Mouse (Mus musculus) kidney, embryonic 15.5 days (tissue): Measurements from ENCODE around the gene Hira. TPM values are rescaled to one million over a fixed set of nuclear protein-coding genes. Genes with fewer than 3 reads are reported as not detected.
"Not testable (repeated sequence)": the region's sequence is repeated elsewhere in the genome, so short reads cannot be mapped to it uniquely, and the experiment has no call there.

Experiments
- ATAC-seq: fragments of 200-750 bp; cut with Nextera tagmentation; replicated peaks from 2 replicates; pipeline ENCODE4 v1.8.0; 2017; ENCODE audit warnings: moderate TSS enrichment; ENCODE audit not compliant: low FRiP score
- H3K27ac ChIP-seq: fragments of 300-500 bp; sonication (generic); 2 replicates; pipeline ENCODE4 v1.5.1; 2015; ENCODE audit warnings: mild to moderate bottlenecking, inconsistent platforms
- H3K27me3 ChIP-seq: fragments of 300-500 bp; sonication (generic); 2 replicates; pipeline ENCODE4 v1.6.1; 2015; ENCODE audit warnings: inconsistent platforms
- H3K36me3 ChIP-seq: fragments of 300-500 bp; sonication (generic); 2 replicates; pipeline ENCODE4 v1.6.1; 2015; ENCODE audit warnings: inconsistent platforms
- H3K4me1 ChIP-seq: fragments of 300-500 bp; sonication (generic); 2 replicates; pipeline ENCODE4 v1.6.1; 2015; ENCODE audit warnings: inconsistent platforms
- H3K4me2 ChIP-seq: fragments of 300-500 bp; sonication (generic); 2 replicates; pipeline ENCODE4 v1.6.1; 2015; ENCODE audit warnings: moderate library complexity, mild to moderate bottlenecking, inconsistent platforms
- H3K4me3 ChIP-seq: fragments of 300-500 bp; sonication (generic); replicated peaks from 2 replicates; pipeline ENCODE4 v1.5.1; 2015; ENCODE audit warnings: mild to moderate bottlenecking, inconsistent platforms
- H3K9ac ChIP-seq: fragments of 300-500 bp; sonication (generic); 2 replicates; pipeline ENCODE4 v1.6.1; 2015; ENCODE audit warnings: mild to moderate bottlenecking, inconsistent platforms
- H3K9me3 ChIP-seq: fragments of 300-500 bp; sonication (generic); replicated peaks from 2 replicates; pipeline ENCODE4 v1.6.1; 2016; ENCODE audit warnings: inconsistent platforms
- WGBS: fragments of 180-500 bp; shearing (Covaris S2); methylation state at CpG from one replicate; pipeline ENCODE4 v1.1.7; 2015; ENCODE audit warnings: mixed read lengths; 5-methylcytosine and 5-hydroxymethylcytosine counted together
- polyA plus RNA-seq: library from polyadenylated mRNA; unstranded; fragments of >200 nt; fragmentation: Nextera tagmentation; extraction: Ambion mirVana; gene quantifications from 2 replicates; pipeline ENCODE4 v1.2.1, GENCODE M21; 2015

Hira gene
- polyA plus RNA-seq, 1 experiment from 2014 or later = 14.6 TPM

- Histone ChIP-seq H3K27ac (no peak overlapping the region), H3K9ac (no peak overlapping the region), H3K9me3 (no peaks in the 10 kb centered on the region), H3K4me3 (no peak overlapping the region), H3K4me1 (no peaks in the 10 kb centered on the region), H3K36me3 (peaks cover 62% of the 10 kb centered on the region), H3K27me3 (no peaks in the 10 kb centered on the region), H3K4me2 (no peak overlapping the region)
- no peak for ATAC-seq
- WGBS = 82% methylated on average over 5 of the region's 5 CpGs
These were observed 61.7 kb downstream of the Hira start for GRCm38 (mm10) chr16:18938321-18939082.

DNA sequence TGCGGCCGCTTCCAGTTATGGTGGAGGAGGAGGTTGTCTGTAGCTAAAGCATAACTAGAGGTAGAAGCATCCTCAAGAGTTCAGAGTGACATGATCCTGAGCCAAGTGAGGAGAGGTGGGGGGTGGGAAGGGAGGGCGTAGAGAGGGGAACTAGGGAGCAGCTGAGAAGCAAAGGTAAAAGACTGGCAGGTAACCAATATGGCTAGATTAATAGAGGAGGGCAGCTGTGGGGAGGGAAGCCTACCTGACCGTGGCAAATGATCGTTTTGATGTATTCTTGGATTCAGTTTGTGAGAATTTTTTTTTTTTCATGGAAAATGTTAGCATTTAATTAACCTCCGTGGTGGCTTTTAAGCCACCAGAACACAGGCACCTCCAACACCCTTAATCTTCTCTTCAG lies 67.1 kb downstream of the Hira start:
- Histone ChIP-seq H3K9me3 (no peaks in the 10 kb centered on the region), H3K4me3 (no peak overlapping the region), H3K27me3 (no peaks in the 10 kb centered on the region), H3K36me3 (peaks cover 67% of the 10 kb centered on the region), H3K4me1 (no peaks in the 10 kb centered on the region), H3K9ac (no peak overlapping the region), H3K27ac (no peak overlapping the region), H3K4me2 (no peak overlapping the region)
- no peak for ATAC-seq
- WGBS = 90% methylated on average over 6 of the region's 6 CpGs

DNA sequence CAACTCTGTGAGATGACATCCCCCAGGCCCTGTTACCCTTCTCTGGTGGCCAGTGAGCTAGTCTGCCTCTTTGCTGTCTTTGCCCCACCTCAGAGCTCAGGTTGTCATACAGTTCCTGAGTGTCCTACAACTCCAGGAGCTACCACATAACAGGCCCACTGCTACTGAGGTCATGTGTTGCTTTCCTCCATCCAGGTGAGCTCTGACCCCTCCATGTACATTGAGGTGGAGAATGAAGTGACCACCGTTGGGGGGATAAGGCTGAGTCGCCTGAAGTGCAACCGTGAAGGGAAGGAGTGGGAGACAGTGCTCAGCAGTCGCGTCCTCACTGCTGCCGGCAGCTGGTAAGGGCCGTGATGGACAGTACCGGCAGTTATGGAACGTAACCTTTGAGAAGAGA lies 72.1 kb downstream of the Hira start:
- Histone ChIP-seq H3K27ac (no peak overlapping the region), H3K36me3 (peaks cover 98% of the 10 kb centered on the region), H3K4me1 (no peaks in the 10 kb centered on the region), H3K9ac (no peak overlapping the region), H3K9me3 (no peaks in the 10 kb centered on the region), H3K4me3 (no peak overlapping the region), H3K27me3 (no peaks in the 10 kb centered on the region), H3K4me2 (no peak overlapping the region)
- no peak for ATAC-seq
- 94% methylated on average over 9 of the region's 9 CpGs for WGBS

DNA sequence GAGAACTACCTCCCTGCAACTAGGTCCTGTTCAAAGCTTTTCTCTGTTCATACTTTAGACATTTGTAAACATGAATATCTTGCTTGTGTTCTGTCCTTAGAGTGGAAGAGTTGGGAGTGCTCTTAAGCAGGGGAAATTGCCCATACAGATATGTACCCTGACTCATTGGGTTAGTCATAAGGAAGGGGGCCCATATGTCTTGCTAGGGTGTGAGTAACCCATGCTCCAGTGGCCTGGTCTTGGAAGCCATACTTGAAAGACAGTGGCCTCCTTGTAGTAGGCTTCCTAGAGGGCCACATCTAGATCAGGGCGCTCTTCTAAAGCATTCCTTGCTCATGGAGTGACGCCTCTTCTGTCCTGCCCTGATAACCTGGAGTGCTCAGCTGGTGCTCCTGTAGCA lies 73.5 kb downstream of the Hira start:
- Histone ChIP-seq H3K4me1 (no peaks in the 10 kb centered on the region), H3K4me2 (no peak overlapping the region), H3K9me3 (no peaks in the 10 kb centered on the region), H3K27ac (no peak overlapping the region), H3K36me3 (peaks cover 100% of the 10 kb centered on the region), H3K27me3 (no peaks in the 10 kb centered on the region), H3K4me3 (no peak overlapping the region), H3K9ac (no peak overlapping the region)
- WGBS = 81% methylated on average over 2 of the region's 2 CpGs
- ATAC-seq = no peak

DNA sequence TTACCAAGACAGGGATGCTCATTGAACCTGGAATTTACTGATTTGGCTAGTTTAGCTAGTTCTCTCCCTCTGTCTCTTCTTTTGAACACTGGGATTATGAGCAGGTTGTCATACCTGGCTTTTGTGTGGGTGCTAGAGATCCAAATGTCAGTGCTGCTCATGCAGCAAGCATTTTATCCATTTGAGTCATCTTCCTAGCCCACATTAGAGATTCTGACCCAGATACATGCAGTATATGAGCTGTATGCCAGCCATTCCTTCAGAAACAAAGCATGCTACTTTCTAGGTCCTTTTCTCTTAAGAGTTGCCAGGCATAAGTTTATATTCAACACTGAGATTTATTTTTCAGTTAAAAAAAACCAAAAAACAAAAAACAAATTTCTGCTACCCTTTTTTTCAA lies 76.0 kb downstream of the Hira start:
- no peak overlapping the region for H3K27ac ChIP-seq
- no peak for ATAC-seq

DNA sequence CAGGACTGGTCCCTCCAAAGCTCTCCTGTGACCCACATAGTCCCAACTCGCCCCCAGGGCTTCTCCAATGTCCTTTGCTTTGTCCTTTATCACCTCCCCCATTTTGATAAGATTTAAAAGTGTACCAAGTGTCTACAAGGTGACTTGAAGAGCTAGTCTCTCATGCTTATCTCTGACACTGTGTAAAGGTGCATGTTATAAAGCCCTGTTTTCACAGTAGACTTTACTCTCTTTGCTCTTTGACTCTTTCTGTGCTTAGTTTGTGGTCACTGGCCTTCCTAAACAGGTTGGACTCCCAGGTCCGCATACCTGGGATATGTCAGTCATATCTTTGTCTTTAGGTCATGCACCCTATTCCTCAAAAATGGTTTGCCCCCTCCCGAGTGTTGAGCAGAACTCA lies 78.2 kb downstream of the Hira start:
- Histone ChIP-seq H3K27me3 (no peaks in the 10 kb centered on the region), H3K4me3 (no peak overlapping the region), H3K36me3 (peaks cover 81% of the 10 kb centered on the region), H3K27ac (no peak overlapping the region), H3K4me1 (no peaks in the 10 kb centered on the region), H3K4me2 (no peak overlapping the region), H3K9me3 (peaks cover 3% of the 10 kb centered on the region), H3K9ac (no peak overlapping the region)
- WGBS = 89% methylated on average over 3 of the region's 3 CpGs
- no peak for ATAC-seq

More for the DNA sequence above, 76.0 kb downstream of the Hira start:
- H3K9ac ChIP-seq = no peak overlapping the region
- H3K9me3 ChIP-seq = no peaks in the 10 kb centered on the region
- no peaks in the 10 kb centered on the region for H3K27me3 ChIP-seq
- H3K36me3 ChIP-seq = peaks cover 99% of the 10 kb centered on the region
- no peaks in the 10 kb centered on the region for H3K4me1 ChIP-seq
- H3K4me3 ChIP-seq = no peak overlapping the region
- no peak overlapping the region for H3K4me2 ChIP-seq

GRCm38 (mm10) chr16:18963486-18963885 lies 86.6 kb downstream of the Hira start:
- Histone ChIP-seq H3K4me2 (no peak overlapping the region), H3K9ac (no peak overlapping the region), H3K9me3 (peaks cover 16% of the 10 kb centered on the region), H3K4me3 (no peak overlapping the region), H3K27ac (no peak overlapping the region), H3K27me3 (no peaks in the 10 kb centered on the region), H3K36me3 (peaks cover 74% of the 10 kb centered on the region), H3K4me1 (no peaks in the 10 kb centered on the region)
- no peak for ATAC-seq

- Histone ChIP-seq H3K9me3 (peaks cover 4% of the 10 kb centered on the region), H3K4me3 (no peak overlapping the region), H3K4me2 (no peak overlapping the region), H3K27ac (no peak overlapping the region), H3K9ac (no peak overlapping the region), H3K27me3 (no peaks in the 10 kb centered on the region), H3K36me3 (peaks cover 60% of the 10 kb centered on the region), H3K4me1 (no peaks in the 10 kb centered on the region)
- 95% methylated on average over 9 of the region's 9 CpGs for WGBS
- no peak for ATAC-seq
These were observed 92.7 kb downstream of the Hira start for GRCm38 (mm10) chr16:18969420-18970128.

GRCm38 (mm10) chr16:18970837-18971236 lies 94.0 kb downstream of the Hira start:
- no peak for ATAC-seq
- Histone ChIP-seq H3K4me2 (no peak overlapping the region), H3K27me3 (no peaks in the 10 kb centered on the region), H3K4me1 (no peaks in the 10 kb centered on the region), H3K9ac (no peak overlapping the region), H3K9me3 (no peaks in the 10 kb centered on the region), H3K27ac (no peak overlapping the region), H3K36me3 (peaks cover 52% of the 10 kb centered on the region), H3K4me3 (no peak overlapping the region)
- WGBS = 83% methylated on average over 3 of the region's 3 CpGs

DNA sequence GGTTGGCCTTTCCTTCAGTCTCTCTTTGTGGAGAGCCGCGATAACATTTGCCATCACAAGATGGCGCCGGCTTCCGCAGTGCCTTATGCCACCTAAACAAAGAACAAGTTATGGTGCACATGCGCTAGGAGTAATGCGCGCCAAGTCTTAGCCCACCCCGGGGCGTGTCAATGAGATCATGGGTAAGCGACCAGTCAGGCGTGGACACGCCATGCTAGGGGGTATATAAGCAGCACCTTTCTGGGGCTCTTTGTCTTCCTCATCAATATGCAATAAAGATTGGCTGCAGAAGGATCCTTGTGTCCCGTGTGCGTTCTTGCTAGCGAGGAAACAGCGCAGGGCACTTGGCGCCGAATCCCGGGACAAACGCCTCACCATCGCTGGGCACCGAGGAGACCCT lies 98.8 kb downstream of the Hira start:
- not testable (repeated sequence) for H3K9me3 ChIP-seq, ATAC-seq, H3K4me3 ChIP-seq, H3K27me3 ChIP-seq, H3K9ac ChIP-seq, H3K4me2 ChIP-seq, H3K4me1 ChIP-seq, H3K27ac ChIP-seq
- WGBS = 83% methylated on average over 23 of the region's 23 CpGs
- H3K36me3 ChIP-seq = peaks cover 17% of the 10 kb centered on the region

- H3K27me3 ChIP-seq = no peaks in the 10 kb centered on the region
- no peaks in the 10 kb centered on the region for H3K9me3 ChIP-seq
- peaks cover 11% of the 10 kb centered on the region for H3K36me3 ChIP-seq
- WGBS = 72% methylated on average over 23 of the region's 23 CpGs
- no peak overlapping the region for H3K27ac ChIP-seq
- no peaks in the 10 kb centered on the region for H3K4me1 ChIP-seq
- no peak for ATAC-seq
- 0 out of 2 replicates have a peak overlapping the region, but pooled peaks have one; percentile 19 for H3K4me2 ChIP-seq
- H3K4me3 ChIP-seq = no peak overlapping the region
- no peak overlapping the region for H3K9ac ChIP-seq
These were observed 99.5 kb downstream of the Hira start for GRCm38 (mm10) chr16:18976315-18976714.

- no peak overlapping the region for H3K27ac ChIP-seq
- no peaks in the 10 kb centered on the region for H3K9me3 ChIP-seq
- ATAC-seq = no peak
- no peak overlapping the region for H3K4me2 ChIP-seq
- 84% methylated on average over 3 of the region's 3 CpGs for WGBS
- H3K9ac ChIP-seq = no peak overlapping the region
- no peaks in the 10 kb centered on the region for H3K27me3 ChIP-seq
- H3K36me3 ChIP-seq = no peaks in the 10 kb centered on the region
- no peaks in the 10 kb centered on the region for H3K4me1 ChIP-seq
- no peak overlapping the region for H3K4me3 ChIP-seq
These were observed 109.5 kb downstream of the Hira start for GRCm38 (mm10) chr16:18986381-18986780.
